Mouse (Mus musculus): ENCODE measurements around the gene Ttc9b. TPM values are rescaled to one million over a fixed set of nuclear protein-coding genes. Genes with fewer than 3 reads are reported as not detected.

The Ttc9b gene
- 3.2 and 3.3 TPM in 2 replicates for polyA plus RNA-seq (2014; fragmentation: Nextera tagmentation; extraction: Ambion mirVana)

- Histone ChIP-seq H3K27ac (ENCODE audit: low read depth) (no peak within 1 kb of the TSS), H3K4me1 (replicated peaks; ENCODE audit: control insufficient read depth, insufficient read depth, low read length) (peaks cover 5% of the 10 kb centered on the region; the same call in 1 of the 2 replicates), H3K9ac (ENCODE audit: low read length) (no peak within 1 kb of the TSS), H3K9me3 (ENCODE audit: control insufficient read depth, low read length) (no peaks in the 10 kb centered on the region), H3K4me3 (ENCODE audit: low read depth, low read length) (peak within 1 kb of the TSS; percentile 15), H3K4me2 (ENCODE audit: low read length) (peak within 1 kb of the TSS; percentile 37), H3K36me3 (ENCODE audit: control insufficient read depth, insufficient read depth, low read length) (peaks cover 4% of the 10 kb centered on the region; the same call in 1 of the 2 replicates), H3K27me3 (replicated peaks; ENCODE audit: control insufficient read depth, insufficient read depth, low read length) (peaks cover 70% of the 10 kb centered on the region)
- peak; percentile 76 for DNase-seq (ENCODE audit: low spot score)
- 5% methylated on average over 51 of the region's 62 CpGs for WGBS
- peak; percentile 44; the same call in 1 of the 2 replicates for ATAC-seq (replicated peaks; ENCODE audit: low FRiP score, low TSS enrichment, low read depth)
Observed at GRCm38 (mm10) chr7:27653681-27654437, at the start of gene Ttc9b. TSS of gene Ttc9b (plus strand) at chr7:27653915.

DNA sequence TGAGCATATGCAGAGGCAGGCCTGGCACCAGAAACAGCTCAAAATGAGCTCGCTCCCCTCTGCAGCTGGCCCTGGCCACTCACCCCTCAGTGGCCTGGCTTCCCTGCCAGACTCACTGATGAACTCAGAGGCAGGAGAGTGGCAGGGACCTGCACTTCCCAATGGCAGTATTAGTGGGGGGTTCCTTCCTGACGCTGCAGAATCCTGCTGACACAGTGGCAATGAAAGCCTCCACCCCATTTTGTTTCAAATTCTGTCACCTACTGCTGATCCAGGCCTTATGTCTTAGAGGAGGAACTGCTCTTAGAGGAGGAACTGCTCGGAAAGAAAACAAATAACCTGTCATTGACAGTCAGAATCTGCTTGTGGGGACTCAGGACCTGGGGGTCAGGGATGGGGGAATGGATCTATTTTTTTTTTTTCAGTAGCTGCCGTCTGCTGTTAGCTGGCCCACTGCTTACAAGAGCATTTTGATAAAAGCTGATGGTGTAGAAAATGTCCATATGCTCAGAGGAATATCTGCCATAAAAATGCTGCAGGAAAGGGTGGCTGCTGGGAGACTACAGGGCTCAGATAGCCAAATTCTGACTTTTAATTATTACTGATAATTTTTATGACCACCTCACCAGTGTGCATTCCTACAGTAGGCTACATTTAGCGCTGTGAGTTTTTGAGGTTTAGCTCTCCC is 48.9 kb upstream of the Ttc9b start:
- ATAC-seq (replicated peaks; ENCODE audit: low FRiP score, low TSS enrichment, low read depth) (no peak), DNase-seq (ENCODE audit: low spot score) (no peak)
- Histone ChIP-seq H3K27ac (ENCODE audit: low read depth) (no peak overlapping the region), H3K36me3 (ENCODE audit: control insufficient read depth, insufficient read depth, low read length) (peaks cover 20% of the 10 kb centered on the region), H3K9me3 (ENCODE audit: control insufficient read depth, low read length) (no peaks in the 10 kb centered on the region), H3K9ac (ENCODE audit: low read length) (no peak overlapping the region), H3K4me3 (ENCODE audit: low read depth, low read length) (no peak overlapping the region), H3K4me2 (ENCODE audit: low read length) (no peak overlapping the region), H3K4me1 (replicated peaks; ENCODE audit: control insufficient read depth, insufficient read depth, low read length) (peaks cover 27% of the 10 kb centered on the region), H3K27me3 (replicated peaks; ENCODE audit: control insufficient read depth, insufficient read depth, low read length) (no peaks in the 10 kb centered on the region)
- WGBS: 40% methylated on average over 5 of the region's 5 CpGs

DNA sequence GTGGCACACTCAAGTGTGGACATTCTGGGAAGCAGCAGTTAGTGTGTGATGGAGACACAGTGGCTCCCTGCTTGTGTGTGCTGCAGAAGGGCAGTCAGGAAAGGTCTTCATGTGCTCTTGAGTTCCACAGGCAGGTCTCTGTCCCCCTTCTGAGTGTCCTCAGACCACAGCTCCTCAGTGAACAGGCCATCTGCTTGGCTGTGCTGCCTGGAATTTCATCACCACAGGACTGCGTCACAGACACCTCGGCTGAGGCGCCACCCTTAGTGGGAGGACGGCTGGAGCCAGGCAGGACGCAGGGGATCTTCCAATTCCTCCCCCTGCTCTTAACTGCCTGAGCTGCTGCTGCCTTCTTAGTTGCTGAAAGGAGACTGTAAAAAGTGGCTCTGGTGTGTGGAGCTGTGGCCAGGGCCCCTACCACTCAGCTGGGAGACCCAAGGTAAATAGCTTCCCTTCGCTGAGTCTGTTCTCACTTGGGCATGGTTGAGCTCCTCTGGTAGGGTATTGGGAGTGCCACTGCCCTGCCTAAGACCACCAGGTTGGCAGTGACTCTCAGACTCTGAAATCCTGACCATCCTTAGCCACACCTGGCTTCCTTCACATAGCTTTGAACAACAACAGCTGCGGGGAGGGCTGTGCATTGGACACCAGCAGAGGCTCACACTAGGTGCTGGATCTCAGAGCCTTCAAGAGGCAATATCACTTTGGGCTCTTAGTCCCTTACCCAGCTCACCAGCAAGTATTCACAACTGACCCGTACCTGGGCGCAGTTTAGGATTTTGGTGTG is 48.0 kb upstream of the Ttc9b start:
- peaks cover 22% of the 10 kb centered on the region for H3K4me1 ChIP-seq (replicated peaks; ENCODE audit: control insufficient read depth, insufficient read depth, low read length)
- ATAC-seq (replicated peaks; ENCODE audit: low FRiP score, low TSS enrichment, low read depth) (no peak), DNase-seq (ENCODE audit: low spot score) (no peak)
- 65% methylated on average over 9 of the region's 9 CpGs for WGBS
- no peaks in the 10 kb centered on the region for H3K9me3 ChIP-seq (ENCODE audit: control insufficient read depth, low read length)
- H3K27me3 ChIP-seq (replicated peaks; ENCODE audit: control insufficient read depth, insufficient read depth, low read length): no peaks in the 10 kb centered on the region
- H3K9ac ChIP-seq (ENCODE audit: low read length): no peak overlapping the region
- no peak overlapping the region for H3K4me2 ChIP-seq (ENCODE audit: low read length)
- H3K27ac ChIP-seq (ENCODE audit: low read depth): no peak overlapping the region
- H3K36me3 ChIP-seq (ENCODE audit: control insufficient read depth, insufficient read depth, low read length): peaks cover 26% of the 10 kb centered on the region
- no peak overlapping the region for H3K4me3 ChIP-seq (ENCODE audit: low read depth, low read length)

DNA sequence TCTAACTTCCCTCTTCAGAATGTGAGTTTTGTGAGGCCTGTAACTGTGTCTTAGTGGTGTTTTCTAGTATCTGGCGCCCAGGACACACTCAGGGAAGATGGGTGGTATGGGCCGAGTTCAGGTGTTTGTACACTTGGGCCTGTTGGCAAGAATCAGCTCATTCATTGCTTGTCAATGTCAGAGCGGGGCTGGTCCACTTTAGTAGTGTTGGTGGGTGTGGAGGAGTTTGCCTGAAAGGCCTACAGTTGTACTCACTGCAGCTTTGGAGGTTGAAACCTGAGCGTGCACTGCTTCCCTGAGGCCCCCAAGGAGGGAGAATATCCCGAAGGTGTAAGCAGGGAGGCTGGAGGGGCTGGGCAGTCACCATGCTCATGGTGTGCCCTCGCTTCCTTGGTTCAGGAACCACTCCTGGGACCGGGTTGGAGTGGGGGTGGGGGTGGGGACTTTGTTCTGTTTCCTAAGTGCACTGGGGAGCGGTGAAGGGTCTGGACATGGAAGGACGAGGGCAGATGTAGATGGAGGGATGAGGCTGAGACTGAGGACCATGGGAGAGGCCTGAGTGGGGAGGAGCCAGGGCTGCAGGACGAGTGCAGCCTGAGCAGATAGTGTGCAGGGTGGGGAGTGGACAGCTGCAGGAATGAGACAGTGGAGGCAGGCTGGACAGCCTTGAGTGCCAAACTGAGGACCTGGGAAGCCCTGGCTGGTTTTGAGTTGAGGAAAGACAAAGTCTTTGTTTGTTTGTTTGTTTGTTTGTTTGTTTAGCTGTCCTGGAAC is 47.0 kb upstream of the Ttc9b start:
- Histone ChIP-seq H3K27ac (ENCODE audit: low read depth) (no peak overlapping the region), H3K9me3 (ENCODE audit: control insufficient read depth, low read length) (no peaks in the 10 kb centered on the region), H3K9ac (ENCODE audit: low read length) (no peak overlapping the region), H3K4me1 (replicated peaks; ENCODE audit: control insufficient read depth, insufficient read depth, low read length) (peaks cover 18% of the 10 kb centered on the region), H3K27me3 (replicated peaks; ENCODE audit: control insufficient read depth, insufficient read depth, low read length) (no peaks in the 10 kb centered on the region), H3K4me2 (ENCODE audit: low read length) (no peak overlapping the region), H3K4me3 (ENCODE audit: low read depth, low read length) (no peak overlapping the region), H3K36me3 (ENCODE audit: control insufficient read depth, insufficient read depth, low read length) (peaks cover 26% of the 10 kb centered on the region)
- ATAC-seq (replicated peaks; ENCODE audit: low FRiP score, low TSS enrichment, low read depth) (no peak), DNase-seq (ENCODE audit: low spot score) (no peak)
- WGBS: 59% methylated on average over 10 of the region's 10 CpGs

- no peak for DNase-seq (ENCODE audit: low spot score)
- Histone ChIP-seq H3K9me3 (ENCODE audit: control insufficient read depth, low read length) (no peaks in the 10 kb centered on the region), H3K9ac (ENCODE audit: low read length) (no peak overlapping the region), H3K4me3 (ENCODE audit: low read depth, low read length) (no peak overlapping the region), H3K27me3 (replicated peaks; ENCODE audit: control insufficient read depth, insufficient read depth, low read length) (no peaks in the 10 kb centered on the region), H3K4me2 (ENCODE audit: low read length) (no peak overlapping the region), H3K4me1 (replicated peaks; ENCODE audit: control insufficient read depth, insufficient read depth, low read length) (peaks cover 13% of the 10 kb centered on the region; the same call in 1 of the 2 replicates), H3K27ac (ENCODE audit: low read depth) (no peak overlapping the region), H3K36me3 (ENCODE audit: control insufficient read depth, insufficient read depth, low read length) (peaks cover 29% of the 10 kb centered on the region)
- ATAC-seq (replicated peaks; ENCODE audit: low FRiP score, low TSS enrichment, low read depth): no peak
- WGBS: 75% methylated on average over 5 of the region's 5 CpGs
Observed at GRCm38 (mm10) chr7:27607580-27607979, 46.1 kb upstream of the Ttc9b start.

GRCm38 (mm10) chr7:27608130-27608529 is 45.6 kb upstream of the Ttc9b start:
- WGBS: 89% methylated on average over 3 of the region's 3 CpGs
- ATAC-seq (replicated peaks; ENCODE audit: low FRiP score, low TSS enrichment, low read depth): no peak
- no peak for DNase-seq (ENCODE audit: low spot score)
- Histone ChIP-seq H3K9ac (ENCODE audit: low read length) (no peak overlapping the region), H3K4me2 (ENCODE audit: low read length) (no peak overlapping the region), H3K4me3 (ENCODE audit: low read depth, low read length) (no peak overlapping the region), H3K27ac (ENCODE audit: low read depth) (no peak overlapping the region), H3K27me3 (replicated peaks; ENCODE audit: control insufficient read depth, insufficient read depth, low read length) (no peaks in the 10 kb centered on the region), H3K9me3 (ENCODE audit: control insufficient read depth, low read length) (no peaks in the 10 kb centered on the region), H3K36me3 (ENCODE audit: control insufficient read depth, insufficient read depth, low read length) (peaks cover 26% of the 10 kb centered on the region), H3K4me1 (replicated peaks; ENCODE audit: control insufficient read depth, insufficient read depth, low read length) (peaks cover 8% of the 10 kb centered on the region; the same call in 1 of the 2 replicates)

DNA sequence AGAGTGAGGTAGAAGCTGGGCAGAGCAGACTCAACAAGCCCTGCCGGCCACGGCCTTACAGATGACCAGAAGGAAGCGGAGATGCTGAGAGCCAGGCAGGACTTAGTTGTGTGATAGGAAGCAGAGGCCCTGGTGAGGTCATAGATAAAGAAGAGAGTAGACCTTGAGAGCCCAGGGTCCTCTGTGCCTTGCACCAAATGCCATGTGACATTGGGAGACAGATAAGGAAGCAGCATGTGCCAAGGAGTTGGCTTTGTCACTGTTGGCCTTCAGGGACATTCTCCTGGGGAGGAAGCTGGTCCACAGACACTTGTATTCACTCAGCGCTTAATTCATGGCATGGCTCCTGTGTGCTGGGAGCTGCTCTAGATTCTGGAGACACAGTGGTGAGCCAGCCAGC is 44.4 kb upstream of the Ttc9b start:
- Histone ChIP-seq H3K27me3 (replicated peaks; ENCODE audit: control insufficient read depth, insufficient read depth, low read length) (no peaks in the 10 kb centered on the region), H3K9ac (ENCODE audit: low read length) (no peak overlapping the region), H3K27ac (ENCODE audit: low read depth) (no peak overlapping the region), H3K4me1 (replicated peaks; ENCODE audit: control insufficient read depth, insufficient read depth, low read length) (peaks cover 6% of the 10 kb centered on the region; the same call in 1 of the 2 replicates), H3K4me2 (ENCODE audit: low read length) (no peak overlapping the region), H3K36me3 (ENCODE audit: control insufficient read depth, insufficient read depth, low read length) (peaks cover 25% of the 10 kb centered on the region), H3K4me3 (ENCODE audit: low read depth, low read length) (no peak overlapping the region), H3K9me3 (ENCODE audit: control insufficient read depth, low read length) (no peaks in the 10 kb centered on the region)
- ATAC-seq (replicated peaks; ENCODE audit: low FRiP score, low TSS enrichment, low read depth): no peak
- DNase-seq (ENCODE audit: low spot score): no peak
- WGBS: 96% methylated on average over 4 of the region's 4 CpGs

DNA sequence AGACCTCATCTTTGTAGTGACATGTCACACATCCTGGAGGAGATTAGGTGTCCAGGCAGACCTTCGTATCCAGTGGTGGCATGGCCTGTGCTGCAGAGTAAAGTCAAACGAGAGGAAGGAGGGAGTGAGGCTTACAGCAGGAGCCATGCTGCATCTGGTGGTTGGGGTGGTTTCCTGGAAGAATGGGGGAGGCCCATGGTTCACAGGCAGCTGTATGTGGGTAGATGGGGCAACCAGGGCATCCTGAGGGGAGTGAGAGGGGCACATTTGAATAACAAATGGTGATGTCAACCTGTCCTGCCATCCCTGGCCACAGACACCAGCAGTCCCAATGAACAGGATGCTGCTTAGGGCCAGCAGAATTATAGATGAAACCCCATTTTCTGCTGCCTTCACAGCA is 44.0 kb upstream of the Ttc9b start:
- Histone ChIP-seq H3K4me1 (replicated peaks; ENCODE audit: control insufficient read depth, insufficient read depth, low read length) (peaks cover 6% of the 10 kb centered on the region; the same call in 1 of the 2 replicates), H3K27me3 (replicated peaks; ENCODE audit: control insufficient read depth, insufficient read depth, low read length) (no peaks in the 10 kb centered on the region), H3K36me3 (ENCODE audit: control insufficient read depth, insufficient read depth, low read length) (peaks cover 25% of the 10 kb centered on the region), H3K9me3 (ENCODE audit: control insufficient read depth, low read length) (no peaks in the 10 kb centered on the region), H3K4me3 (ENCODE audit: low read depth, low read length) (no peak overlapping the region), H3K4me2 (ENCODE audit: low read length) (no peak overlapping the region), H3K9ac (ENCODE audit: low read length) (no peak overlapping the region), H3K27ac (ENCODE audit: low read depth) (no peak overlapping the region)
- ATAC-seq (replicated peaks; ENCODE audit: low FRiP score, low TSS enrichment, low read depth): no peak
- 86% methylated on average over 2 of the region's 2 CpGs for WGBS
- no peak for DNase-seq (ENCODE audit: low spot score)
